Mouse (Mus musculus): ENCODE data around the gene Sash1.

GRCm38 (mm10) chr10:8926295-8926694 is 40.4 kb upstream of the Sash1 start:
- TF ChIP-seq POLR2A (IDR thresholded peaks at IDR 0.05; ENCODE audit: borderline replicate concordance, low read depth, low read length) (no peak), CTCF (IDR thresholded peaks at IDR 0.05; ENCODE audit: low read depth, low read length) (no peak)

Data from bone marrow macrophage, adult 2 months (primary cell).